Mouse (Mus musculus) splenic B cell, adult 2 months (primary cell): Measurements from ENCODE around the gene Iqcd.
A peak's percentile ranks its signal among the peaks of the same experiment; 100 is the strongest.

Source experiments
- DNase-seq: peaks from one replicate; pipeline ENCODE4 v3.0.0-alpha.2; 2011; ENCODE audit warnings: low read depth, low spot score
- H3K27me3 ChIP-seq: 2 replicates; pipeline ENCODE4 v1.6.1; 2012; ENCODE audit warnings: mild to moderate bottlenecking, low read length, moderate library complexity, mixed read lengths; ENCODE audit not compliant: control insufficient read depth, poor library complexity, insufficient read depth, severe bottlenecking
- H3K36me3 ChIP-seq: 2 replicates; pipeline ENCODE4 v1.6.1; 2012; ENCODE audit warnings: mild to moderate bottlenecking, low read length, moderate library complexity, mixed read lengths; ENCODE audit not compliant: control insufficient read depth, poor library complexity, insufficient read depth, severe bottlenecking

Iqcd gene

GRCm38 (mm10) chr5:120604839-120605238, 16.0 kb downstream of the Iqcd start:
- H3K27me3 ChIP-seq = no peaks in the 10 kb centered on the region
- no peaks in the 10 kb centered on the region for H3K36me3 ChIP-seq
- peak; percentile 89 for DNase-seq

DNA sequence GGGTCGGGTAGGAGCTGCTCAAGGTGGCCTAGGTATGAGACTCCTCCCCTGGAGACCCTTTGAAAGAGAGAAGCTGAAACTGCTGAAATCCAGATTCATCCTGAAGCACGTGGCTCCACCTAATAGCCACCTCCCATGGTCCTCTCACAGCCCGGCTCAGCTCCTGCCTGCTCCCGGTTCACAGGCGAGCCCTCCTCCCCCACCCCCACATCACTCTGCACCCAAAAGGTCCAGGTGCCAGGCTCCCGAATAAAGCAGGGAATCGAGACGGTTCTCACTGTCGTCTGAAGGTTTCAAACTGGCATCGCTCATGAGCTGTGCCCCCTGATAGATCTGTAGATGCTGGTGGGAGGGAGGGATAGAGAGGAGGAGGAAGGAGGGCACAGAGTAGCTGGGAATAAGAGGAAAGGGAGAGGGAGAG, 16.4 kb downstream of the Iqcd start:
- Histone ChIP-seq H3K36me3 (no peaks in the 10 kb centered on the region), H3K27me3 (no peaks in the 10 kb centered on the region)
- DNase-seq = no peak

DNA sequence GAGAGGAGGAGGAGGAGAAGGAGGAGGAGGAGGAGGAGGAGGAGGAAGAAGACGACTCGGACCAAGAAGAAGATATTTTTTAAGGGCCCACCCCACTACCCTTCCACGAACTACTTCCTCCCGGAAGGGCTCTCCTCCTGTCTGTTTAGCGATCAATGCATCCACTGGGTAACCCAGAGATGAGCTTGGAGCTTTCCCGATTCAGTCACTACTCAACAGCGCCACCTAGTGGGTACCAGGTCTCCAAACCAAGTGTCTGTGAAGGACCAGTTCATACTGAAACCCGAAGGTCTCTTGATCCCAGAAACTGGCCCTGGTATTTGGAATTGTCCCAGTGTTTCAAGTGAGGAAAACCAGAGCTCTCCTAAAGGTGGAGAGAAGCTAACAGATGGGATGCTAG, 16.9 kb downstream of the Iqcd start:
- peak; percentile 94 for DNase-seq
- Histone ChIP-seq H3K27me3 (no peaks in the 10 kb centered on the region), H3K36me3 (no peaks in the 10 kb centered on the region)

- Histone ChIP-seq H3K27me3 (no peaks in the 10 kb centered on the region), H3K36me3 (no peaks in the 10 kb centered on the region)
- no peak for DNase-seq
These were observed 17.9 kb downstream of the Iqcd start for GRCm38 (mm10) chr5:120606590-120607200.

DNA sequence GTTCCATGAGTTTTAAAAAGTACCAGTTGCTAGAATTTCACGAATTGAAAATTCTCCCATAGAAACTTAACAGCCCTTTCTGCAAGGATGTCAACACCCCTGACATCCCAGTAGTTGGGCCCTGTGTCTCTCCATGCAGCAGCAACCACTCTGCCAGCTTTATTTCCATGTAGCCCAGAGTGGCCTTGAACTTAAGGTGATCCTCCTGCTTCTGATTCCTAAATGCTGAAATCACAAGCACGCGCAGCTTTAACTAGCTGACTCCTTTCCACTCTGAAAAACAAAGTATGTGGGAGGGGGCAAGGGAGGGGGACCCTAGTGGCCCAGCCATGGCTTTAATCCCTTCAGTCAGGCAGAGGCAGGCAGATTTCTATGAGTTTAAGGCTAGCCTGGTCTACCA, 18.5 kb downstream of the Iqcd start:
- DNase-seq = no peak
- no peaks in the 10 kb centered on the region for H3K36me3 ChIP-seq
- no peaks in the 10 kb centered on the region for H3K27me3 ChIP-seq

DNA sequence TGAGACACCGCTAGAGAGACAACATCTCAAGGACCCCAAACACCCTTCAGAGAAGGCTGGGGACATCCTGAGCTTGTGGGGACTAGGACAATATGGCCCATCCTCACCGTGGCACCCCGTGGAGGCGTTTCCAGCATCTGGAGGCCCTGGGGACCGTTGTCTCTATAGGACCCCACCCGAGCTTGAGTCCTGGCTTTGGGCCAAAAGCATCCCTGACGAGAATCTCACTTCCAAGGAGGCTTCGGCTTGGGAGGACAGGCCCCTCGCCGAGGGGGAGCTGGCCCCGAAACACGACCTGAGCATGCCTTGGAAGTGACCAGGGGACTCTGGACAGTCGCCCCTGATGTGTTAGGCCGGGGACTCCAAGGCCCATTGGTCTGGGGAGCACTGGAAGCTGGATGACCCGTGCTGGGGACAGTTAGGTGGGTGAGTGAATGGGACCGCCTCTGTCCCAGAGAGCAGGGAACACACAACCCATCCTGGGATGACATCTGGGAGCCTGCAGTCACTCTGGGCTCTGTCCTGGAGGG, 20.5 kb downstream of the Iqcd start:
- DNase-seq = no peak

DNA sequence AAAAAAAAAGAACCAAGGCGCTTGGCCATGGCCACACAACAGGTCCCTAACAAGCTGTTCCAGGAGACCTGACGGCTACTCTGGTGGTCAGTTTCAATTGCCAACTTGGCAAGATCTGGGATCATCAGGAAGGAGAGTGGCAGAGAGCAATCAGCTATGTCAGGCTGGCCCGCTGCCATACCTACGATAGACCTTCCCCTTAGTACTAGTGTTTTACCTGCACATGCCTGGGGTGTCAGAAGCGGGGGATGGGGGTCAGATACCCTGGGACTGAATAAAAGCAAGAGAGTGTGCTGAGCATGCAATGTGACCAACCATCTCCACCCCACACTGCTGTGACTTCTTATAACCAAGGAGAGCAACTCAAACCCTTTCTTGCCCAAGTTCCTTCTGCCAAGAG, 22.1 kb downstream of the Iqcd start:
- no peak for DNase-seq
- 0 out of 2 replicates have a peak, but pooled peaks cover 2% of the 10 kb centered on the region for H3K36me3 ChIP-seq
- H3K27me3 ChIP-seq = no peaks in the 10 kb centered on the region

More for the DNA sequence above, 20.5 kb downstream of the Iqcd start:
- no peaks in the 10 kb centered on the region for H3K27me3 ChIP-seq
- no peaks in the 10 kb centered on the region for H3K36me3 ChIP-seq

- DNase-seq = no peak
- Histone ChIP-seq H3K27me3 (no peaks in the 10 kb centered on the region), H3K36me3 (0 out of 2 replicates have a peak, but pooled peaks cover 2% of the 10 kb centered on the region)
These were observed 22.6 kb downstream of the Iqcd start for GRCm38 (mm10) chr5:120611416-120611815.

GRCm38 (mm10) chr5:120612442-120612821, 23.6 kb downstream of the Iqcd start, which contains the start of the genes Rita1 and Ddx54:
Gene Rita1, minus strand, starts transcription at chr5:120612589.
Gene Ddx54, plus strand, starts transcription at chr5:120612739.
- peak; percentile 97 for DNase-seq
- Histone ChIP-seq H3K36me3 (0 out of 2 replicates have a peak, but pooled peaks cover 2% of the 10 kb centered on the region), H3K27me3 (no peaks in the 10 kb centered on the region)

- peak; percentile 100 for DNase-seq
- Histone ChIP-seq H3K36me3 (0 out of 2 replicates have a peak, but pooled peaks cover 3% of the 10 kb centered on the region), H3K27me3 (no peaks in the 10 kb centered on the region)
These were observed 24.2 kb downstream of the Iqcd start for GRCm38 (mm10) chr5:120612822-120613604.

DNA sequence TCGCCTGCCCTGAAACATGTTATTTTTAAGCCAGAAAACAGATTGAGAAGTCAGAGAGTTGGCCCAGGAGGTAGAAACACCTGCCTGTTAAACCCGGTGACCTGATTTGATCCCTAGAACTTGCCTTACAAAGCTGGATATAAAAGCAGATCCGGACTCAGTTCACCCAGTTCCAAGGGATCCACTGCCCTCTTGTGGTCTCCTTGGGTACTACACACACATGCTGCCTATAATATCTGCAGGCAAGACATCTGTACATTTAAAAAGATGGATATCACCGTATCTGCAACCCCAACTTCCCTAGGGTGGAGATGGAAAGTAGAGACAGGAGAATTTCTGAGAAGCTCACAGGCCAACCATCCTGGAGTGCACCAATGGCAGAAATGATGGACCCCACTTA, 27.1 kb downstream of the Iqcd start:
- peak; percentile 74 for DNase-seq
- peaks cover 11% of the 10 kb centered on the region for H3K36me3 ChIP-seq
- H3K27me3 ChIP-seq = no peaks in the 10 kb centered on the region

DNA sequence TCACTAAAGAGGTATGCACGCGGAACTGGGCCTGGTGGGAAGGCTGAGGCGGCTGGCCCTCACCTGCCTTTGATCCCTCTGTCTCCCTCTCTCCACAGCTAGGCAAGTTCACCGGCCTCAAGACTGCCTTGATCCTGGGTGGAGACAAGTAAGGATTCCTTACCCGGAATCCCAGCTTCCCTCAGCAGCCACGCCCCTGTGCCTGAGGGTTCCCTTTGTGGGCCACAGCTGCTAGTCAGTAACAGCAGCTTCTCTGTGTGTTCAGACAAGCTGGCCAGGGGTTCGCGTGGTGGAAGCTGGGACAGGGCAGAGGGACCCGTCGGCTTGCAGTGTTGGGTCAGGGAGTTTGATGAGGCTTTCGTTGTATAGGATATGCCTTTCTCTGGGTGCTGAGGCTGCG, 30.0 kb downstream of the Iqcd start:
- no peak for DNase-seq

GRCm38 (mm10) chr5:120619201-120619600, 30.4 kb downstream of the Iqcd start:
- H3K36me3 ChIP-seq = peaks cover 16% of the 10 kb centered on the region
- peak; percentile 90 for DNase-seq
- no peaks in the 10 kb centered on the region for H3K27me3 ChIP-seq

More for the DNA sequence above, 30.0 kb downstream of the Iqcd start:
- Histone ChIP-seq H3K27me3 (no peaks in the 10 kb centered on the region), H3K36me3 (peaks cover 16% of the 10 kb centered on the region)

- no peaks in the 10 kb centered on the region for H3K27me3 ChIP-seq
- peaks cover 25% of the 10 kb centered on the region for H3K36me3 ChIP-seq
- DNase-seq = peak; percentile 94
These were observed 31.7 kb downstream of the Iqcd start for GRCm38 (mm10) chr5:120620375-120621077.
